Mouse (Mus musculus): Measurements from ENCODE around the gene Otud7a.
A peak's percentile ranks its signal among the peaks of the same experiment; 100 is the strongest.

GRCm38 (mm10) chr7:63755476-63755948 lies 311.0 kb downstream of the Otud7a start:
- peak; percentile 7 for TF ChIP-seq POLR2AphosphoS2 (IDR thresholded peaks at IDR 0.05; ENCODE audit: insufficient read length, low read depth)
- no peak for TF ChIP-seq POLR2A (IDR thresholded peaks at IDR 0.05; ENCODE audit: insufficient read length, low read depth)

All from myocyte (in vitro differentiated cells).